Mouse (Mus musculus) hematopoietic stem cell, adult 5-6 weeks (primary cell): Measurements from ENCODE around the gene Igfals. TPM values are rescaled to one million over a fixed set of nuclear protein-coding genes. Genes with fewer than 3 reads are reported as not detected.
A peak's percentile ranks its signal among the peaks of the same experiment; 100 is the strongest.

ENCODE experiments used
- ATAC-seq, 2 experiments: fragments of 125-278 bp in 1 of 2; replicated peaks in 1 of 2; 2 replicates each; pipeline ENCODE4 v1.8.0; 2016 to 2017; ENCODE audit warnings: inconsistent platforms in 2 of 2, mild to moderate bottlenecking in 2 of 2, moderate number of reproducible peaks in 2 of 2, low read depth in 1 of 2, moderate TSS enrichment in 1 of 2; ENCODE audit not compliant: low FRiP score in 2 of 2, poor library complexity in 2 of 2, severe bottlenecking in 2 of 2, insufficient read depth in 1 of 2, low TSS enrichment in 1 of 2
- total RNA-seq: library from RNA; stranded (forward); fragments of 172-1452, 232-1000 nt; gene quantifications from 2 replicates; pipeline ENCODE4 v1.2.3, GENCODE M21; 2017

Igfals gene
- total RNA-seq: not detected in 2 replicates

- ATAC-seq: no peak
Observed at GRCm38 (mm10) chr17:24865776-24866175, at the start of gene Igfals. Gene Igfals, plus strand, starts transcription at chr17:24865997.

- no peak for ATAC-seq
Observed at GRCm38 (mm10) chr17:24817503-24817902, 48.3 kb upstream of the Igfals start.

GRCm38 (mm10) chr17:24818172-24818571 is 47.6 kb upstream of the Igfals start:
- no peak for ATAC-seq

- no peak for ATAC-seq
Observed at GRCm38 (mm10) chr17:24819469-24819868, 46.3 kb upstream of the Igfals start.

- no peak for ATAC-seq
Observed at GRCm38 (mm10) chr17:24821351-24822280, 44.2 kb upstream of the Igfals start.

GRCm38 (mm10) chr17:24839842-24840241 is 26.0 kb upstream of the Igfals start, which contains the start of gene Hagh:
Gene Hagh, plus strand, starts transcription at chr17:24840143.
- no peak for ATAC-seq

GRCm38 (mm10) chr17:24840341-24840740 is 25.5 kb upstream of the Igfals start:
- ATAC-seq: no peak

- ATAC-seq: 0 out of 4 replicates have a peak, but pooled peaks of 1 of the 2 experiments have one; percentile 51
Observed at GRCm38 (mm10) chr17:24841133-24841532, 24.7 kb upstream of the Igfals start.

- ATAC-seq: no peak
Observed at GRCm38 (mm10) chr17:24842631-24843030, 23.2 kb upstream of the Igfals start.

- no peak for ATAC-seq
Observed at GRCm38 (mm10) chr17:24844525-24844924, 21.3 kb upstream of the Igfals start.

- no peak for ATAC-seq
Observed at GRCm38 (mm10) chr17:24847386-24847785, 18.4 kb upstream of the Igfals start.

GRCm38 (mm10) chr17:24848600-24849031 is 17.2 kb upstream of the Igfals start:
- no peak for ATAC-seq

GRCm38 (mm10) chr17:24849733-24850064 is 16.1 kb upstream of the Igfals start:
- ATAC-seq: peak; percentile 19 to 55; a peak in 3 of 4 replicates

GRCm38 (mm10) chr17:24850065-24850772 is 15.6 kb upstream of the Igfals start, which contains the start of gene Fahd1:
Gene Fahd1, minus strand, starts transcription at chr17:24850364.
- ATAC-seq: peak; percentile 97 to 98

GRCm38 (mm10) chr17:24850773-24851127 is 15.0 kb upstream of the Igfals start:
- no peak; a peak in 1 of 4 replicates for ATAC-seq

GRCm38 (mm10) chr17:24851381-24852125 is 14.2 kb upstream of the Igfals start:
- ATAC-seq: no peak

GRCm38 (mm10) chr17:24855838-24856464 is 9.8 kb upstream of the Igfals start:
- ATAC-seq: no peak
